Mouse (Mus musculus) midbrain, embryonic 16.5 days (tissue): ENCODE measurements at regions not wholly inside any gene's neighbourhood (a gene's known extent, or its start where the extent isn't known, plus 50 kb on each side); places are given as distances from the start of the nearest gene placed in this dataset.

Experiments used
- ATAC-seq: fragments of 200-750 bp; cut with Nextera tagmentation; 2 replicates; pipeline ENCODE4 v1.8.0; 2017; ENCODE audit warnings: moderate TSS enrichment
- H3K27ac ChIP-seq: fragments of 300-500 bp; sonication (generic); 2 replicates; pipeline ENCODE4 v1.5.1; 2014; ENCODE audit warnings: mild to moderate bottlenecking, low read length, mixed read lengths
- H3K27me3 ChIP-seq: fragments of 300-500 bp; sonication (generic); 2 replicates; pipeline ENCODE4 v1.6.1; 2014; ENCODE audit warnings: low read depth, low read length, mixed read lengths; ENCODE audit not compliant: control insufficient read depth, insufficient read depth
- H3K36me3 ChIP-seq: fragments of 300-500 bp; sonication (generic); 2 replicates; pipeline ENCODE4 v1.6.1; 2014; ENCODE audit warnings: mild to moderate bottlenecking, low read length, moderate library complexity, mixed read lengths; ENCODE audit not compliant: control insufficient read depth, insufficient read depth
- H3K4me1 ChIP-seq: fragments of 300-500 bp; sonication (generic); 2 replicates; pipeline ENCODE4 v1.6.1; 2014; ENCODE audit warnings: mild to moderate bottlenecking, low read length, mixed read lengths; ENCODE audit not compliant: control insufficient read depth, insufficient read depth
- H3K4me2 ChIP-seq: fragments of 300-500 bp; sonication (generic); 2 replicates; pipeline ENCODE4 v1.6.1; 2014; ENCODE audit warnings: mild to moderate bottlenecking, low read length, mixed read lengths
- H3K4me3 ChIP-seq: fragments of 300-500 bp; sonication (generic); 2 replicates; pipeline ENCODE4 v1.5.1; 2014; ENCODE audit warnings: low read depth, mild to moderate bottlenecking, low read length, moderate library complexity, mixed read lengths
- H3K9ac ChIP-seq: fragments of 300-500 bp; sonication (generic); 2 replicates; pipeline ENCODE4 v1.6.1; 2014; ENCODE audit warnings: low read depth, low read length, mixed read lengths
- H3K9me3 ChIP-seq: fragments of 300-500 bp; sonication (generic); replicated peaks from 2 replicates; pipeline ENCODE4 v1.6.1; 2014; ENCODE audit warnings: mild to moderate bottlenecking, low read length, mixed read lengths; ENCODE audit not compliant: control insufficient read depth, poor library complexity, severe bottlenecking
- WGBS: fragments of 180-500 bp; shearing (Covaris S2); extraction: QIAGEN DNeasy Blood & Tissue Kit; methylation state at CpG from one replicate; pipeline ENCODE4 v1.1.7; 2014; 5-methylcytosine and 5-hydroxymethylcytosine counted together

- Histone ChIP-seq H3K4me2 (no peak overlapping the region), H3K36me3 (no peaks in the 10 kb centered on the region), H3K9ac (no peak overlapping the region), H3K4me1 (no peaks in the 10 kb centered on the region; the same call in 1 of the 2 replicates), H3K27ac (no peak overlapping the region), H3K4me3 (no peak overlapping the region), H3K27me3 (no peaks in the 10 kb centered on the region), H3K9me3 (no peaks in the 10 kb centered on the region)
- peak; percentile 58 for ATAC-seq
- WGBS = 27% methylated on average over 10 of the region's 10 CpGs
Observed at GRCm38 (mm10) chr2:124764186-124764910, 303.6 kb upstream of the Slc24a5 start.

- H3K4me3 ChIP-seq = no peak overlapping the region
- H3K27me3 ChIP-seq = no peaks in the 10 kb centered on the region
- ATAC-seq = no peak
- H3K36me3 ChIP-seq = no peaks in the 10 kb centered on the region
- 90% methylated on average over 6 of the region's 6 CpGs for WGBS
- H3K4me1 ChIP-seq = peaks cover 10% of the 10 kb centered on the region
- no peaks in the 10 kb centered on the region for H3K9me3 ChIP-seq
- no peak overlapping the region for H3K27ac ChIP-seq
- H3K4me2 ChIP-seq = no peak overlapping the region
- no peak overlapping the region for H3K9ac ChIP-seq
Observed at GRCm38 (mm10) chr2:124769267-124769967, 298.5 kb upstream of the Slc24a5 start.

- Histone ChIP-seq H3K36me3 (no peaks in the 10 kb centered on the region), H3K27me3 (no peaks in the 10 kb centered on the region), H3K9ac (no peak overlapping the region), H3K4me1 (peaks cover 10% of the 10 kb centered on the region), H3K9me3 (no peaks in the 10 kb centered on the region), H3K27ac (no peak overlapping the region), H3K4me3 (no peak overlapping the region), H3K4me2 (no peak overlapping the region)
- WGBS = 80% methylated on average over 2 of the region's 2 CpGs
- ATAC-seq = no peak
Observed at GRCm38 (mm10) chr2:124770028-124770427, 297.9 kb upstream of the Slc24a5 start.

GRCm38 (mm10) chr2:124772055-124772708, 295.7 kb upstream of the Slc24a5 start:
- no peak for ATAC-seq

GRCm38 (mm10) chr2:124775737-124776136, 292.2 kb upstream of the Slc24a5 start:
- ATAC-seq = no peak
- H3K9me3 ChIP-seq = no peaks in the 10 kb centered on the region
- H3K27me3 ChIP-seq = no peaks in the 10 kb centered on the region
- 76% methylated on average over 3 of the region's 3 CpGs for WGBS
- H3K36me3 ChIP-seq = no peaks in the 10 kb centered on the region
- no peak overlapping the region for H3K4me2 ChIP-seq
- no peak overlapping the region for H3K4me3 ChIP-seq
- no peak overlapping the region for H3K27ac ChIP-seq
- no peak overlapping the region for H3K9ac ChIP-seq
- peaks cover 10% of the 10 kb centered on the region for H3K4me1 ChIP-seq

More at GRCm38 (mm10) chr2:124772055-124772708, 295.7 kb upstream of the Slc24a5 start:
- Histone ChIP-seq H3K9ac (no peak overlapping the region), H3K36me3 (no peaks in the 10 kb centered on the region), H3K27me3 (no peaks in the 10 kb centered on the region), H3K4me2 (peak overlapping the region; percentile 27), H3K9me3 (no peaks in the 10 kb centered on the region), H3K27ac (no peak overlapping the region), H3K4me3 (no peak overlapping the region), H3K4me1 (peaks cover 10% of the 10 kb centered on the region)
- 36% methylated on average over 11 of the region's 11 CpGs for WGBS

GRCm38 (mm10) chr2:124792633-124793036, 275.3 kb upstream of the Slc24a5 start:
- WGBS = 16% methylated on average over 7 of the region's 7 CpGs
- Histone ChIP-seq H3K9me3 (no peaks in the 10 kb centered on the region), H3K27ac (no peak overlapping the region), H3K4me2 (no peak overlapping the region), H3K9ac (no peak overlapping the region), H3K4me3 (no peak overlapping the region), H3K36me3 (no peaks in the 10 kb centered on the region), H3K27me3 (no peaks in the 10 kb centered on the region), H3K4me1 (0 out of 2 replicates have a peak, but pooled peaks cover 2% of the 10 kb centered on the region)
- peak; percentile 56; the same call in 1 of the 2 replicates for ATAC-seq

GRCm38 (mm10) chr2:124811709-124812108, 256.2 kb upstream of the Slc24a5 start:
- Histone ChIP-seq H3K4me1 (no peaks in the 10 kb centered on the region), H3K27me3 (no peaks in the 10 kb centered on the region), H3K9ac (no peak overlapping the region), H3K9me3 (no peaks in the 10 kb centered on the region; the same call in 1 of the 2 replicates), H3K27ac (no peak overlapping the region), H3K4me2 (no peak overlapping the region), H3K4me3 (no peak overlapping the region), H3K36me3 (no peaks in the 10 kb centered on the region)
- WGBS = 83% methylated on average over 8 of the region's 8 CpGs
- ATAC-seq = no peak

- no peaks in the 10 kb centered on the region for H3K27me3 ChIP-seq
- H3K4me1 ChIP-seq = no peaks in the 10 kb centered on the region
- ATAC-seq = no peak
- no peaks in the 10 kb centered on the region for H3K9me3 ChIP-seq
- no peak overlapping the region for H3K9ac ChIP-seq
- no peak overlapping the region for H3K4me3 ChIP-seq
- no peak overlapping the region for H3K4me2 ChIP-seq
- WGBS = 90% methylated on average over 2 of the region's 2 CpGs
- H3K27ac ChIP-seq = no peak overlapping the region
- H3K36me3 ChIP-seq = no peaks in the 10 kb centered on the region
Observed at GRCm38 (mm10) chr2:124816814-124817213, 251.1 kb upstream of the Slc24a5 start.

- ATAC-seq = no peak
- Histone ChIP-seq H3K4me2 (no peak overlapping the region), H3K9ac (no peak overlapping the region), H3K27me3 (no peaks in the 10 kb centered on the region), H3K27ac (no peak overlapping the region), H3K9me3 (no peaks in the 10 kb centered on the region), H3K36me3 (no peaks in the 10 kb centered on the region), H3K4me1 (no peaks in the 10 kb centered on the region), H3K4me3 (no peak overlapping the region)
- 55% methylated on average over 6 of the region's 6 CpGs for WGBS
Observed at GRCm38 (mm10) chr2:124819846-124820245, 248.1 kb upstream of the Slc24a5 start.
